Mouse (Mus musculus) layer of hippocampus, postnatal 25 days (tissue): ENCODE data around the gene Timeless. TPM values are rescaled to one million over a fixed set of nuclear protein-coding genes. Genes with fewer than 3 reads are reported as not detected.
"Not testable (repeated sequence)": the region's sequence is repeated elsewhere in the genome, so short reads cannot be mapped to it uniquely, and the experiment has no call there.

Experiments used
- DNase-seq, 2 experiments: peaks; one replicate each; pipeline ENCODE4 v3.0.0; 2022; ENCODE audit warnings: mixed read lengths in 2 of 2, low spot score in 1 of 2; ENCODE audit errors: extremely low spot score in 1 of 2
- total RNA-seq, 2 experiments: library from RNA; stranded (reverse); gene quantifications; 2 replicates each; pipeline ENCODE4 v1.2.3; 2021

Timeless gene
- total RNA-seq, 2 experiments from 2014 or later, result 4.3 to 5.6 TPM

DNA sequence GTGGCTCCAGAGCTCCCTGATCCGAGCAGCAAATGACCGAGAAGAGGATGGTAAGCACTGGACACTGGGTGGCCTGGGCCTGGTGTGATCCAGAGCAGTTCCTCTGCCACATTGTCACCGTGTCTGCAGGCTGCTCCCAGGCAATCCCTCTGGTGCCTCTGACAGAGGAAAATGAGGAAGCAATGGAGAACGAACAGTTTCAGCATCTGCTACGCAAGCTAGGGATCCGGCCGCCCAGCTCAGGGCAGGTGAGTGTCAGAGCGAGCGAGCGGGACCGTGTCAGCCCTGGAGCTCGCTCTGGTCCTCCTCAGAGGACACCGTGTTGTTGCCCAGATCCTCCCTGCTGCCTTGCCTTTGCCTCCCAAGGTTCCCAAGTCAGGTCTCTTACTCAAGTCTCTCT is 18.7 kb downstream of the Timeless start:
- no peak for DNase-seq

DNA sequence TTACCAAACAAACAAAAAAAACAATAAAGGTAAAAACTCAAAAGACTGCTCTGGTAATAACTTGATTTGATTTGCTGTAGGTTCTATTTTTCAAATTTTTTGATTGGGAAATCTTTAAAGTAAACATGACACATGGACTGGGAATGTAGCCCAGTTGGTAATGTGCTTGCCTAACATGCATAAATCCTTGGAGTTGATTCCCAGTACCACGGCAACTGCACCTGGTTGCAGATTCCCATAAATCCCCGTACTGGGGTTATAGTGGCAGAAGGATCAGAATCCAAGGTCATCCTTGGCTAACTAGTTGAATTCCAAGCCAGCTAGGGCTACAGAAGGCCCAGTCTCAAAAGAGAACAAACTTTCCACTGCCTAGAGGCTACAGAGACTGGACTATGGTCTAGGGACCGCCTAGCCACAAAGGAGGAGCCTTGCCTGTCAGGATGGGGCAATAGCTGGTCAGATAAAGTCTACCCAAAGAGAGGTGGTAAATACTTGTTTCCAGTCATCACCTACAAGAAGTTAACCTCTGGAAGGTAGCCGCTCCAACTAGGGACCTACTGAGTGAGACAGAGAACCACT is 21.9 kb downstream of the Timeless start, which contains the start of gene Apon:
Gene Apon (plus strand): TSS at position 420 of the 579 bp plus-strand sequence.
- DNase-seq, result no peak

DNA sequence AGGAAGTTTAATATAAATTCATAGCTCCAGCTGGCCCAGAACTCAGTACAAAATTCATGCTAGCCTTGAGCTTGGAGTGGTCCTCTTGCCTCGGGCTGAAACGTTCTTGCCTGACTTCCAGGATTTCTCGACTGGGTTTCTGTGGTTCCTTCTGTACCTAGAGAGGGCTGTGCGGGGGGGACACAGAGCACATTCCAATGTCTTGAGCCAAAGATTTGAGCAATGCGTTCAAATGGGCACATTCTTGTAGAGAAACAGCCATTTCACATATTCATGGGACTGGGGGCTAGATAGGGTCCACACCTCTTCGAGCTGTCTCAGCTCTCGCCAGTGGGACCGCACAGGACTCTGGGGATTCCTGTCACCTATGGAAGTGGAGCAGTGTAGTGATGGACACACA is 24.1 kb downstream of the Timeless start:
- no peak for DNase-seq

DNA sequence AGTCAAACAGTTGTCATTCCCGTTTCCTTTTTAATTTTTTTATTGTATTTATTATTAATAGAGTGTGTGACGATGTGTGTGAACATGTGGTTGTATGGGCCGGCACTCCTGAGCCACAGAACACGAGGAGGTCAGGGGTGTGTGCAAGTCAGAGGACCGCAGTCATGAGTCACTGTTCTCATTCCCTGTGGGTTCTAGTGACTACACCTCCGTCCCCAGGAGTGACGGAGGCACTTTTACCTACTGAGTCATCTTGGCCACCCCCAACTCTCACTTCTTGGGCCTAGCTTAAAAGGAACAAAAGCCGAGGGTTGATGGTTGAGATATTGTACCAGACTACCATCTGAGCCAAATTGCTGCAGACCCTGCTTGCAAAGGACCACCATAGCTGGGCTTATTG is 24.5 kb downstream of the Timeless start:
- no peak for DNase-seq

DNA sequence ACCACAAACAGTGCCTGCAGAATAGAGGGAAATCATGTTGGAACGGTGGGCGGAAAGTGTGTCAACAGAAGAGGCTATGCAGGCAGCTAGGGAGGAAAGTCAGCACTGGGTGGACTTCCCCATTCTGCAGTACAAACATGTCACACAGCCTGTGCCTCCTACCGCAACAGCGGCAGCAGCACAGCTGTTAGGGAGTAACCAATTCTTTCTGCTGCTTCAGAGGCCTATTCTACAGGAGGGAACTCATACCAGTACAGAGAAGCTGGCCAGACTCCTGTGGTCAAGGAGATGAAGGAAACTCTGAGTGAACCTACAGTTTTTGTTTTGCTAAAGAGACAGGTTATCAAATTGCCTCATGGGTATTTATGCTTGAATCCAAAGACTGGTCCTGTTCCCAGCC is 27.1 kb downstream of the Timeless start:
- DNase-seq, result no peak

DNA sequence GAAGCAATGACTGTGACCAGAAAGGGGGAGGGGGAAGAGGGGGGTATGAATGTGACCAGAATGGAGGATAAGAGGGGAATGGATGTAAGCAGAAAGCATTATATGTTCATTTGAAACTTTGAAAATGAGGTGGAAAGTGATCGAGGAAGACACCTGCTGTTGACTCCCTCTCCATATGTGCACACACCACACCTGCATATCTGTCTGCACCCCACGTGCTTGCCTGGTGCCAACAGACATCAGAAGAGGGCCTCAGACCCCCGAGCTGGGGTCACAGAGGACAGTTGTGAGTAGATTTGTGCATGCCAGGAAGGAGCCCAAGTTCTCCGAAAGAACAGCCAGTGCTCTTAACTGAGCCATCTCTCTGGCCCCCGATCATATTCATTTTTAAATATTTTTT is 28.1 kb downstream of the Timeless start:
- DNase-seq, result no peak

DNA sequence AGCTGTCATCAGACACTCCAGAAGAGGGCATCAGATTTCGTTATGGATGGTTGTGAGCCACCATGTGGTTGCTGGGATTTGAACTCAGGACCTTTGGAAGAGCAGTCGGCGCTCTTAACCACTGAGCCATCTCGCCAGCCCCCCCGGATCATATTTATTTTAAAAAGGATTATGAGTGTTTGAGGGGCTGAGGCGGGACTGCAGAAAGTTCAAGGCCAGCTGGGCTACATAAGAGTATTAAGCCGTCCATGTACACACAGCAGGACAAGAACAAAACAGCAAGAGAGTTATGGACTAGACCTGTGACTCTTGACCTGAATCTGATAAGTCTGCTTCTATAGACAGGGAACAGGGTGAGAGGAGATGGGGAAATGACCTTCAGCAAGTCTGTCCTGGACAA is 28.5 kb downstream of the Timeless start:
- not testable (repeated sequence) for DNase-seq

DNA sequence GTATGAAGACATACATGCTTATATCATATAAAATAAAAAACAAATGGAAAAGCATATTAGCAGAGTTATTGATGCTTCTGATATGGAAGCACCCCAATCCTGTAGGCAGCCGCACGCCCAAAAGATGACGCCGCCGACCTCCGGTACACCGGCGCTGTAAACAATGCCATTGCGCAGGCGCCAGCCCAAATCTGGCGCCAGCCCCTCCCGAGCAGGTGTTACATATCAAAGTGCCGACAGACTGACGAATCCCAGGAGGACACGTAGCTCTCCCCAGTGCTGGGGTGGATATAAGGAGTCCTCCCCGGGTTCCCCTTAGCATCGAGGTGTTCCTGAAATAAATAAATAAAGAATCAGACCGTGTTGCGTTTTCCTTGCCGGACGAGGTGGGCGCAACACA is 30.4 kb downstream of the Timeless start:
- DNase-seq, result no peak

DNA sequence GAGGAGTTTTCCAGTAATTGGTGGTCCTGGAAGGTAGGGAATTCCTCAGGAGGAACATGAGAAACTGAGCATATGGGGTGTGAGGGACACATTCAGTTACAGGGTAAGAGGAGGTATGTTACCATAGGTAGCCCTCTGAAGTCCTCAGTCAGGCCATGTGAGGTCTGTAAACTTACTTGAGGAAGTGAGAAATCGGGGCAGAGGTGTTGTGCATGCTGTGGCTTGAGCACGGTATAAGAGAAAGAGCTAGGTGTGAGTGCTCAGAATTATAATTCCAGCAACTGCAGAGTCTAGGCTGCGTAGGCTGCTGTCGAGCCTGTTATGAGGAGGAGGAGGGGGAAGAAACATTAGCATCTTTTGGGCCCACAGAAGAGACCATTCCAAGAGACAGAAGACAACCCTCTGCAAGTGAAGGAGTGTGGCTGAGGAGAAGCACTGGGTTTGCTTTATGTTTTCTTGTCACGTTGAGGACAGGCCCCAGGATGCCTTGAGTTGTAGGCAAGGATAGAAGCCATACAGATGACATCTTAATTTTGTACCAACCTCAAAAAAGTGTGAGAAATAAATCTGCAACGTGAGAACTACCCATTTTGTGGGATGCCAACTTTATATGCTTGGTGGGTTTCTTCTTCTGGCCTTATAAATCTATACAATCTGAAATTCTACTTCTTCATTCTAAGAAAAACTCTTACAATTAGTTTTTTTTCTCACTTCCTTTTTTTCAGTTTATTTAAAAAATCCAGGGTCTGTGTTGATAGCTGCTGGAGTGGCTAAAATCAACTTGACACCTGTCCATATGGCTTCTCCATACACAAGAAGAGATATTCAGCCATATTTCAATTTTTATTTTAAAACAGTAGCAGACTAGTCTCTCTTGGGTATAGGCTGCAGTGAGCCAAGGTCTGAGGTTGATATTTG is 31.8 kb downstream of the Timeless start:
- DNase-seq, result no peak

DNA sequence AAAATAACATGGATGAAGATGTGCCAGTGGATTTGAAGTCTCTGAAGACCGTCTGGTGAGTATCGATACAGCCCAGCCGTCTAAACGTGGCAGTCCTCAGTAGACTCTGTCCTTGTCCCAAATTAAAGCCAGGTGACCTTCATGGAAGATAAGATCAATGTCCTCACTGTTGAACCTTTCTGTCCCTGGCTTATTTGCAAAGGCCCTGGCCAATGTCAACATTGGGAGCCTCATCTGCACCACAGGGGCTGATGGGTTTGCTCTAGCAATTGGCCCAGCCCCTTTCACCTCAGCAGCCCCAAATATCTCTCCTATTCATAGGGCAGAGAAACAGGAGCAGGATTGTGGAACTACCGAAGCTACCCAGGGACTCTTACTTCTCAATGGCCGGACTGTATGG is 36.5 kb downstream of the Timeless start, which contains the start of gene Apof:
Gene Apof (plus strand): TSS at position 301 of the 400 bp plus-strand sequence.
- DNase-seq, result no peak

DNA sequence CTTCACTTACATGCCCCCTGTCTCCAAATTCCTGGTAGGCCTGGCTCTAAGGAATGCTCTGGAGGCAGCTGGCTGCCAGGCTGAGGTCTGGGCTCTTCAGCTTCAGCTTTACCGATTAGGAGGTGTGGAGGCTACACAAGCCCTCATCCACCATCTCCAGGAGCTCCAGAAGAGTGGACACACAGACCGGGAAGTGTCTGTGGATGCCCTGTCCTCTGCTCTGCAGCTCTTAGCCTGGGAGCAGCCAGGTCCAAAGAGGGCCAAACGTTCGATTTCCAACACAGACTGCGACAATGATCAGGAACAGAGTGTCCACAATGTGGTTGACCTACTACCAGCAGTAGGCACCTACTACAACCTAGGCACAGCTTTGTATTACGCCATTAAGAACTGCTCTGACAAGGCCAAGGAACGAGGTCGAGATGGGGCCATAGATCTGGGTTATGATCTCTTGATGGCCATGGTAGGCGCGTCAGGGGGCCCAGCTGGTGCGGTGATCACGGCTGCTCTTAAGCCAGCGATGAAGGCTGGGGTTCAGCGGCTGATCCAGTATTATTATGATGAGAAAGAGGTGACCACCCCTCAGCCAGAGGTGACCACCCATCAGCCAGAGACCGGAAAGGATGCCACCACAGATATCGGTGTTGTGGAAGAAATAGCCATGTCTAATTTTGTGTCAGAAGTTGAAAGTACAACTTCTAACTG is 37.5 kb downstream of the Timeless start:
- DNase-seq, result no peak

DNA sequence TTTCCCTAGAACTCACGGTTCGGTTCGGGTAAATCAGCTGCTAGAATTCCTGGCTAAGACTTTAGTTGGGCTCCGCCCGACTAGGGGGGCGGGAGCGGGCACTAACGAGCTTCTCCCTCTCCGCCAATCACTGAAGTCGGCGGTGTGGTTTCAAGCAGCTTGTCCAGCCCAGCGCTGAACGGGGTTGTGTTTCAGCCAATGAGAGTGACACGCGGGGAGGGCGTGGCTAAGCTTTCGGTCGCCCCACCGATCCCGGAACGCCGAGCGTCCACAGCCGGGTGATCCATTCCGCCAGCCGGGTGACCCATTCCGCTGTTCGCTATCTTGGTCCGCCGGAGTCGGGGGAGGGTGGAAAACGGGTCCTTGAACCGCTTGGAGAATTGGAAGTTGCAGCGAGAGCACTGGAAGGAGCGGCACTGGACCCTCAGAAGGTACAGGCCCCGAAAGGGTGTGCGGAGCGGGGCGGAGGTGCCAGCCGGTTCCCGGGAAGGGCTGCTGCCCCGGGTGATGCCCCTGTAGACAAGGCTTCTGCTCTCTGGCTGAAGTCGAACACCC is 38.5 kb downstream of the Timeless start, which contains the start of gene Stat2:
Gene Stat2 (plus strand): TSS at position 273 of the 555 bp plus-strand sequence.
- peak; percentile 85 to 89 for DNase-seq

DNA sequence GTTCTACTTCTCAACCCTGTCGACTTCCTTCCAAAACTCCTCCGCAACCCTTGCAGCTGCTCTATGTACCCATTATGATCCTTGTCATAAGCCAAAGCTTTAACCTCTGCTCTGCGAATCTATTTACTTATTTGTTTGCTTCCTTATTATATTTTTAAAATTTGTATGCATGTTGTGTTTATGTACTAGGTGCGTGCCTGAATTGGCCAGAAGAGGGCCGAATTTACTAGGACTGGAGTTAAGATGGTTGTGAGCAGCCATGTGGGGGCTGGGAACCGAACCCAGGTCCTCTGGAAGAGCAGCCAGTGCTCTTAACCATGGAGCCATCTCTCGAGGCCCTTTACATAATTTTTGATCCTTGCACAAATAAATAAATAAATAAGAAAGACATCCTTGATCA is 39.0 kb downstream of the Timeless start:
- no peak for DNase-seq

DNA sequence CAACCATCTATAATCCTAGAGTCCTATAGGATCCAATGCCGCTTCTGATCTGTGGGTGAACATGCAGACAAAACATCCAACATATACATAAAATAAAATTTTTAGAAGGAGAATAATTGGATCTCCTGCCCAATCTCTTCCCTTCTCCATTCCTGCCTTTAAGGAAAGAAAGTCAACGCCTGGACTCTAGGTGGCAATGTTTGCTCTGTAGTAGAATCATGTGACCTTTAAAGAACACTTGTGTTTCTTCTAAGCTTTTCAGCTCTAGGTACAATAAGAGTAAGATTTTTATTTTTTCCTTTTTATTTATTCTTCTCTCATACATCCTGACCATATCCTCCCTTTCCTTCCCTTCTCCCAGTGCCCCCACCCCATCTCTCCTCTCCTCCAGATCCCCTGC is 40.0 kb downstream of the Timeless start:
- no peak for DNase-seq

DNA sequence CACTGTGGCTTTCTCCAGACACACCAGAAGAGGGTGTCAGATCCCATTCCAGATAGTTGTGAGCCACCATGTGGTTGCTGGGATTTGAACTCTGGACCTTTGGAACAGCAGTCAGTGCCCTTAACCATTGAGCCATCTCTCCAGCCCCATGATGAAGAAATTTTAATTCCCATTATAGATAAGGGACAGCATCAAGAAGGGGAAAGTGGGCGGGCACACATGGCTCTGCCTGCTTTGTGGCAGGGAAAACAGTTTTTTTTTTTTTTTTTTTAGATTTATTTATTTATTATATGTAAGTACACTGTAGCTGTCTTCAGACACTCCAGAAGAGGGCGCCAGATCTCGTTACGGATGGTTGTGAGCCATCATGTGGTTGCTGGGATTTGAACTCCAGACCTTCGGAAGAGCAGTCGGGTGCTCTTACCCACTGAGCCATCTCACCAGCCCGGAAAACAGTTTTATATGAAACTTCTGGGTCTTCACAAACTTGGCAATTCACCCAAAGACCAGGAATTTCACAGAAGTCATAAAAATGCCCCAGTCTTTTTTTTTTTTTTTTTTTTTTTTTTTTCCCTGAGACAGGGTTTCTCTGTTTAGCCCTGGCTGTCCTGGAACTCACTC is 41.1 kb downstream of the Timeless start:
- DNase-seq, result not testable (repeated sequence)

DNA sequence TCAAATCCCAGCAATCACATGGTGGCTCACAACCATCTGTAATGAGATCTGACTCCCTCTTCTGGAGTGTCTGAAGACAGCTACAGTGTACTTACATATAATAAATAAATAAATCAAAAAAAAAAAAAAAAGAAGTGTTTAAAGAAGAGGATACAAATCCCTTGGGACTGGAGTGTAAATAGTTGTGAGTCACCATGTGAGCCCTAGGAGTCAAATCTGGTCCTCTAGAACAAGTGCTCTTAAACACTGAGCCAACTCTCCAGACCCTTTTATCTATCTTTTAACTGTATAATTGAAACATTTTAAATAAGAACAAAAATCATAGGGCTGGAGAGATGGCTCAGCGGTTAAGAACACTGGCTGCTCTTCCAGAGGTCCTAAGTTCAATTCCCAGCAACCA is 43.5 kb downstream of the Timeless start:
- not testable (repeated sequence) for DNase-seq

DNA sequence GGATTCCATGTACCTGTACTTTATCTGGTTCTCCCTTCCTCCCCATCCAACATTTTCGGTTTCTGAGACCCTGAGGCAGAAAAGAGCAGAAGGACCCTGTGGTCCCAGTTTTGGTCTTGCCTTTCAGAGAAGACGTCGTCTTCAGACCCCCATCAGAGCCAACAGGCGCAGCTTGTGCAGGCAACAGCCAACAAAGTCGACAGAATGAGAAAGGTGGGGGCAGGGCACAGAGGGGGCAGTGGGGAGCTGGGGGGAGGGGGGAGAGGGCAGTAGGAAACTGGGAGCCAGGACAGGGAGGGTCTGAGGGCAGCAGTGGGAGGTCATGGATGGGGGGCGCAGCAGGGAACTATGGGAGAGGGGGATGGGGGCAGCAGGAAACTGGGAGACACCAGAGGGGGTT is 46.3 kb downstream of the Timeless start:
- no peak for DNase-seq

DNA sequence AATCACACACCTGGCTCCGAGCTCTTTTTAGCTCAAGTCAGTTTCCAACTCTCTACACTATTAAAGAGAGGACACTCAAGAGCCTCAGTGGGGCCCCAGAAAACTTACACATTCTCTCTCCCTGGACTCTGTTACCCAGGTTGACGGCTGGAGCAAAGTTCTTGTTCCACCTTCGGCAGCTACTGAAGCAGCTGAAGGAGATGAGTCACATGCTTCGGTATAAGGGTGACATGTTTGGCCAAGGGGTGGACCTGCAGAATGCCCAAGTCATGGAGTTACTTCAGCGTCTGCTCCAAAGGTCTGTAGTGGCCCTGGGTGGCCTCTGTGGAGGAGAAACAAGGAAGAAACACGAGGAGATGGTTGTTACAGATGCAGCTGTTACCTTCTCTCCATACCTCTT is 49.1 kb downstream of the Timeless start:
- no peak for DNase-seq

DNA sequence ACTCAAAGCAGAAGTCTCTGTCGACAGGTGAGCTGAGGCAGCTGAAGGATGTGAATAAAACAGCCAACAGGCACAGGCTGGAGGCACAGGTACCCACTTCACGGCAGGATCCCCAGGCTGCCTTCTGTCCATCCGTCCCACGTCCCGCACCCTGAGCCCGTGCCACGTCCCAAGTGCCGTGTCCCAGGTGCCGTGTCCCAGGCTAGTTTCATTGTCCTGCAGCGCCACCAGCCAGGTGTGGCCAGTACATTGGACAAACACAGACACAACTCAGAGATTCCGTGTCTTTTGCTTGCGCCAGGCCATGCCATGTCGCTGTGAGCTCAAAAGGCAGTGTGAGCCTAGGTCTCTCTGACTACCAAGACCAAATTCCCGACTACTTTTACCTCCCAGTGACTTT is 49.8 kb downstream of the Timeless start:
- DNase-seq, result no peak

DNA sequence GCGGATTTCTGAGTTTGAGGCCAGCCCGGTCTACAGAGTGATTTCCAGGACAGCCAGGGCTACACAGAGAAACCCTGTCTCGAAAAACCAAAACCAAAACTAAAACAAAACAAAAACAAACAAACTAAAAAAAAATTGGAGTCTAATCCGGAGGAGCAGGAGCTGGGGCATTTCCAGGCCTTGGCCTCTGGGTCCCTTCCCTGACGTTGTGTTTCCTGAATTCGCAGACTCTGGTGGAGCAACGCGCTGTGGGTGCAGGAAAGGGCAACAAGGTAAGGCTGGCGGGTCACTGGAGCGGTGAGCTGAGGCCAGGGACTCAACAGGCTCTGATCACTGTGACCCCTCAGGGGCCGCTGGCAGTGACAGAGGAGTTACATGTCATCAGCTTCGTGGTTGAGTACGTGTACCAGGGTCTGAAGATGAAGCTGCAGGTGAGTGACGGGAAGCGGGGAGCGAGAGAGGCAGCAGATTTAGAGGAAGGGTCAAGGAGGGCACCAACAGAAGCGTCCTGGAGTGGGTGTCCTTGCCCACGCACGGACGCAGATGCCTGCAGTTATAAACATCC is 51.1 kb downstream of the Timeless start:
- DNase-seq, result no peak
